Mouse (Mus musculus): ENCODE results near the gene Pllp.

Pllp gene

GRCm38 (mm10) chr8:94645202-94645601 lies 50.9 kb downstream of the Pllp start:
- no peak for DNase-seq (ENCODE audit: low read depth, low spot score)
- Histone ChIP-seq H3K36me3 (ENCODE audit: control insufficient read depth, insufficient read depth, low read length, poor library complexity, severe bottlenecking) (peaks cover 14% of the 10 kb centered on the region; the same call in 1 of the 2 replicates), H3K27me3 (ENCODE audit: control insufficient read depth, insufficient read depth, low read length, poor library complexity, severe bottlenecking) (no peaks in the 10 kb centered on the region)

- DNase-seq (ENCODE audit: low read depth, low spot score): no peak
- H3K36me3 ChIP-seq (ENCODE audit: control insufficient read depth, insufficient read depth, low read length, poor library complexity, severe bottlenecking): peaks cover 15% of the 10 kb centered on the region; the same call in 1 of the 2 replicates
- no peaks in the 10 kb centered on the region for H3K27me3 ChIP-seq (ENCODE audit: control insufficient read depth, insufficient read depth, low read length, poor library complexity, severe bottlenecking)
Observed at GRCm38 (mm10) chr8:94641938-94642337, 54.1 kb downstream of the Pllp start.

- no peak for DNase-seq (ENCODE audit: low read depth, low spot score)
- Histone ChIP-seq H3K27me3 (ENCODE audit: control insufficient read depth, insufficient read depth, low read length, poor library complexity, severe bottlenecking) (no peaks in the 10 kb centered on the region), H3K36me3 (ENCODE audit: control insufficient read depth, insufficient read depth, low read length, poor library complexity, severe bottlenecking) (peaks cover 13% of the 10 kb centered on the region; the same call in 1 of the 2 replicates)
Observed at GRCm38 (mm10) chr8:94641183-94641582, 54.9 kb downstream of the Pllp start.

GRCm38 (mm10) chr8:94634211-94634610 lies 61.9 kb downstream of the Pllp start:
- peak; percentile 33 for DNase-seq (ENCODE audit: low read depth, low spot score)
- peaks cover 16% of the 10 kb centered on the region for H3K36me3 ChIP-seq (ENCODE audit: control insufficient read depth, insufficient read depth, low read length, poor library complexity, severe bottlenecking)
- no peaks in the 10 kb centered on the region for H3K27me3 ChIP-seq (ENCODE audit: control insufficient read depth, insufficient read depth, low read length, poor library complexity, severe bottlenecking)

- no peak for DNase-seq (ENCODE audit: low read depth, low spot score)
Observed at GRCm38 (mm10) chr8:94633564-94634194, 62.4 kb downstream of the Pllp start.

More at GRCm38 (mm10) chr8:94633564-94634194, 62.4 kb downstream of the Pllp start:
- peaks cover 14% of the 10 kb centered on the region for H3K36me3 ChIP-seq (ENCODE audit: control insufficient read depth, insufficient read depth, low read length, poor library complexity, severe bottlenecking)
- no peaks in the 10 kb centered on the region for H3K27me3 ChIP-seq (ENCODE audit: control insufficient read depth, insufficient read depth, low read length, poor library complexity, severe bottlenecking)
